Mouse (Mus musculus) embryonic facial prominence, embryonic 11.5 days (tissue): ENCODE measurements at regions not wholly inside any gene's neighbourhood (a gene's known extent, or its start where the extent isn't known, plus 50 kb on each side); places are given as distances from the start of the nearest gene placed in this dataset.

Source experiments
- ATAC-seq: fragments of 200-750 bp; cut with Nextera tagmentation; replicated peaks from 2 replicates; pipeline ENCODE4 v1.8.0; 2017; ENCODE audit warnings: low read depth; ENCODE audit not compliant: insufficient number of reproducible peaks, low FRiP score, low TSS enrichment
- DNase-seq: peaks from one replicate; pipeline ENCODE4 v3.0.0-alpha.2; 2015; ENCODE audit warnings: low spot score
- H3K27ac ChIP-seq: fragments of 300-500 bp; sonication (generic); replicated peaks from 2 replicates; pipeline ENCODE4 v1.5.1; 2014; ENCODE audit warnings: mild to moderate bottlenecking, low read depth, low read length, control low read depth
- H3K27me3 ChIP-seq: fragments of 300-500 bp; sonication (generic); 2 replicates; pipeline ENCODE4 v1.6.1; 2014; ENCODE audit warnings: mild to moderate bottlenecking, low read length, moderate library complexity, mixed read lengths; ENCODE audit not compliant: control insufficient read depth, insufficient read depth
- H3K36me3 ChIP-seq: fragments of 300-500 bp; sonication (generic); replicated peaks from 2 replicates; pipeline ENCODE4 v1.6.1; 2014; ENCODE audit warnings: low read depth, mild to moderate bottlenecking, low read length, moderate library complexity, mixed read lengths; ENCODE audit not compliant: control insufficient read depth, insufficient read depth
- H3K4me1 ChIP-seq: fragments of 300-500 bp; sonication (generic); 2 replicates; pipeline ENCODE4 v1.6.1; 2014; ENCODE audit warnings: low read length, mixed read lengths; ENCODE audit not compliant: control insufficient read depth, insufficient read depth
- H3K4me2 ChIP-seq: fragments of 300-500 bp; sonication (generic); 2 replicates; pipeline ENCODE4 v1.6.1; 2014; ENCODE audit warnings: low read depth, mild to moderate bottlenecking, control low read depth, low read length, moderate library complexity
- H3K4me3 ChIP-seq: fragments of 300-500 bp; sonication (generic); 2 replicates; pipeline ENCODE4 v1.5.1; 2014; ENCODE audit warnings: low read depth, low read length, control low read depth
- H3K9ac ChIP-seq: fragments of 300-500 bp; sonication (generic); replicated peaks from 2 replicates; pipeline ENCODE4 v1.6.1; 2014; ENCODE audit warnings: mild to moderate bottlenecking, control low read depth, low read length
- H3K9me3 ChIP-seq: fragments of 300-500 bp; sonication (generic); replicated peaks from 2 replicates; pipeline ENCODE4 v1.6.1; 2016; ENCODE audit warnings: mild to moderate bottlenecking, low read length, inconsistent platforms, mixed read lengths; ENCODE audit not compliant: control insufficient read depth
- WGBS: fragments of 180-500 bp; shearing (Covaris S2); extraction: QIAGEN DNeasy Blood & Tissue Kit; methylation state at CpG from one replicate; pipeline ENCODE4 v1.1.7; 2014; 5-methylcytosine and 5-hydroxymethylcytosine counted together

DNA sequence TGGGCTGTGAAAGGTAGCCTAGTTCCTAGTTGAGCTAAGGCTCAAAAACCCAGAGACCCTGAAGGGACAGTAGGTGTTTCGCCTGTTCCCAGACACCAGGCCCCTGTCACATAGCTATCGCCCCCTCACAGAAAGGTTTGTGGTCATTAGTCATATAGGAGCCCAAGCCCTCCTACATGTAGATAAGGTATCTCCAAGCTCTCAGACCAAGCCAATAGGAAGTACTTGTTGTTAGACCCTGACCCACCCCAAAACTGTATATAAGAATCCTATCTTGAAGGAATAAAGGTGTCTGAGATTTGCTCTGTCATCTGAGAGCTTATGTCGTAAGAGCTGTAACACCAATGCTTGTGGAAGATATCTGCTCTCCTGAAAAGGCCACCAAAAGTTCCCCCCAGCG, 174.8 kb downstream of the Phlda1 start:
- Histone ChIP-seq H3K4me3 (no peak overlapping the region), H3K4me1 (no peaks in the 10 kb centered on the region), H3K4me2 (no peak overlapping the region), H3K9ac (no peak overlapping the region), H3K9me3 (no peaks in the 10 kb centered on the region), H3K27ac (no peak overlapping the region), H3K36me3 (no peaks in the 10 kb centered on the region), H3K27me3 (no peaks in the 10 kb centered on the region)
- DNase-seq (no peak), ATAC-seq (no peak)
- WGBS = 87% methylated on average over 4 of the region's 4 CpGs

DNA sequence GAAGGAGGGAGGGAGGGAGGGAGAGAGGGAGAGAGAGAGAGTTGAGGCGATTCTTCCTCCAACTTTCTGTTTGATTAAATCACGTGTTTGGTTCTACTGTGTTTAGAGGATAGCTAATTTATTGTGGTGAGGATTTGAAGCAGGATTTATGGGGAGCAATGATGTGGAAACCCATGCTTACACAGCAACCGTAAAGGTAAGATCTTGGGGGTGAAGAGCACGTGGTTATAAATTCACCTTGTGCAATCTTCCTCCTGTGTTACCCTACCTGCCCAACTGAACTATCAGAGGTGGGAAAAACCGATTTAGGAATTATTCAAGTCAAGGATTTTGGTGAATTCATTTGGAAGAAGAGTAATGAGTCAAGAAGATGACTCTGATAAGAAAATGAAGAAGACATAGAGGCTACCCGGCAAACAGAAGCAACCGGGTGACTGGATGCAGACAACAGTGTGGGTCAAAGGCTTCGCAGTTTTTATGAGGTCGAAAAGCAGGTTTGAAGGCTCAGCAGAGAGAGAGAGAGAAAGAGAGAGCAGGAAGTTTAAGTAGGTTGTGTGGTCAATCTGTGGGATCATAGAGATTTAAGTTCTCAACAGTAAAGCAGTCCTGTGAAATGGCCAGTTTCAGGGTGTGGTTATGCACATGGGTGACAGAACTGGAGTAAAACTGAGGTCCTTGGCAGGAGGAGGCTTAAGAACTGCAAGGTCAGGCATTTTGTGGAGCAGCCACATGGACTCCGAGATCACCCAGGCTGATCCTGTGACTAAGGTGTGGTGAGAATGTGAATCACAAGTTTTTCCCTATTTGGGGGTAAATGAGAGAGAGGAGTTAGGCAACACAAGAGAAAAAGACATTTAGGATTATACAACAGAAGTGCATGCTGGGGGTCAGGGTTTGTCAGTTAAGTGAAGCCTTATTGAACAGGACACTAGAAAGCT, 178.6 kb downstream of the Phlda1 start:
- H3K9me3 ChIP-seq = no peaks in the 10 kb centered on the region
- ATAC-seq = no peak
- H3K27ac ChIP-seq = no peak overlapping the region
- no peak overlapping the region for H3K4me2 ChIP-seq
- 87% methylated on average over 10 of the region's 10 CpGs for WGBS
- no peaks in the 10 kb centered on the region for H3K27me3 ChIP-seq
- no peak overlapping the region for H3K9ac ChIP-seq
- no peaks in the 10 kb centered on the region for H3K4me1 ChIP-seq
- no peaks in the 10 kb centered on the region for H3K36me3 ChIP-seq
- no peak overlapping the region for H3K4me3 ChIP-seq
- no peak for DNase-seq

DNA sequence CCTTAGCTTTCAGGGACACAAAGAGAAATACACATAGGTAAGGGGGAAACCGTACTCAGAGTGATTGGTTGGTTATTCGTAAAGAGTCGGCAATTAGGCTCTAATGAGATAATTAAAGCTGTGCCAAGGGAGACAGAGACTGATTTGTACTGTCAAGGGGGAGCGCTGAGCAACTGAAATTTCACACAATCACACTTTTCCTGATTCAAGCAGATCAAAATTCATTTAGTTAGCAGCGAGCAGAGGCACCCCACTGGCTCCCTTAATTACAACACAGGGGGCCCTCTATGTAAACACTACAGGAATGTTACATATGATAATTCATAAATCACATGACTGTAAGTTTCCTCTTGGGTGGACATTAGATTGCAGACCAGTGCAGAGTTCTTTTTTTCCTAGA, 180.5 kb downstream of the Phlda1 start:
- H3K27me3 ChIP-seq = no peaks in the 10 kb centered on the region
- no peak for ATAC-seq
- no peak overlapping the region for H3K27ac ChIP-seq
- no peaks in the 10 kb centered on the region for H3K4me1 ChIP-seq
- H3K4me2 ChIP-seq = no peak overlapping the region
- H3K9me3 ChIP-seq = no peaks in the 10 kb centered on the region
- H3K36me3 ChIP-seq = no peaks in the 10 kb centered on the region
- H3K9ac ChIP-seq = no peak overlapping the region
- WGBS = 21% methylated on average over 5 of the region's 5 CpGs
- no peak for DNase-seq
- H3K4me3 ChIP-seq = no peak overlapping the region

DNA sequence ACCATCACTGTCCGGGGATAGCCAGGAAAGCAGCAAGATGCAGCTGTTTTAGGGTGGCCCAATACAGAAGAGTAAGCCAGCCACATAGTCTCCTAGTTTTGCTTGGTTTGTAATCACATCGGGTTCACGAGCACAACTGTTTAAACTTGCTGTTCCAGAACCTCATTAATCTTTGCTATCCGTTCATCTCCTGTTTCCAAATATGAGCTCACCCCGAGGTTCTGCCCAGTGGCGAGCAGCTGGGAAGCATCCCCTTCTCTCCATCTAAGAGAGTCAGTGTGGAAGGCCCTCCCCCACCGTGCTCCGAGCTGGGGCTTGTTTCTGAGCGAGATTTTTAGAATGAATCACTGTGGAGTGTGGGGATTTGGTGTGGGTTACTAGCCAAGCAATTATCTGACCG, 183.5 kb downstream of the Phlda1 start:
- H3K27me3 ChIP-seq = no peaks in the 10 kb centered on the region
- 60% methylated on average over 10 of the region's 10 CpGs for WGBS
- DNase-seq (no peak), ATAC-seq (peak; percentile 62; the same call in 1 of the 2 replicates)
- no peak overlapping the region for H3K27ac ChIP-seq
- H3K36me3 ChIP-seq = no peaks in the 10 kb centered on the region
- no peak overlapping the region for H3K4me3 ChIP-seq
- no peaks in the 10 kb centered on the region for H3K9me3 ChIP-seq
- no peak overlapping the region for H3K4me2 ChIP-seq
- H3K4me1 ChIP-seq = no peaks in the 10 kb centered on the region
- no peak overlapping the region for H3K9ac ChIP-seq

DNA sequence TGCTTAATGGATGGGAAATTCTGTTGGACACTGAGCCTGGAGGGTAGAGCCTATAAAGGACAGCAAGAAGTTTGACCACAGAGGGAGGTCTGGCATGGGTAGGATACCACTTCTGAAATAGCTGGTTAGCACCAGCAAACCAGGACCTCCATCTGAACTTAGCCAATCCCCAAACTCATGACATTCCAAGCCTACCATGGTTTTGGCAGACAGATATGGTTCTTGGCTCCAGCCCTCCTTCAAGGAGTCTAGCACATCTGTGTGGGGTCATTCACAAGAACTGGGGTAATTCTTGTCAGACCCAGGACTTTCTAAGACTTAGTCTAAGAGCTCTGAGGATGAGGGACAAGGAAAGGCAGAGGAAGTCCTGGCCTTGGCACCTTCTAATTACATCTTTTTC, 187.7 kb downstream of the Phlda1 start:
- Histone ChIP-seq H3K4me3 (no peak overlapping the region), H3K4me2 (no peak overlapping the region), H3K27ac (no peak overlapping the region), H3K4me1 (no peaks in the 10 kb centered on the region), H3K27me3 (no peaks in the 10 kb centered on the region), H3K36me3 (no peaks in the 10 kb centered on the region), H3K9ac (no peak overlapping the region), H3K9me3 (no peaks in the 10 kb centered on the region)
- no peak for DNase-seq
- ATAC-seq = no peak

DNA sequence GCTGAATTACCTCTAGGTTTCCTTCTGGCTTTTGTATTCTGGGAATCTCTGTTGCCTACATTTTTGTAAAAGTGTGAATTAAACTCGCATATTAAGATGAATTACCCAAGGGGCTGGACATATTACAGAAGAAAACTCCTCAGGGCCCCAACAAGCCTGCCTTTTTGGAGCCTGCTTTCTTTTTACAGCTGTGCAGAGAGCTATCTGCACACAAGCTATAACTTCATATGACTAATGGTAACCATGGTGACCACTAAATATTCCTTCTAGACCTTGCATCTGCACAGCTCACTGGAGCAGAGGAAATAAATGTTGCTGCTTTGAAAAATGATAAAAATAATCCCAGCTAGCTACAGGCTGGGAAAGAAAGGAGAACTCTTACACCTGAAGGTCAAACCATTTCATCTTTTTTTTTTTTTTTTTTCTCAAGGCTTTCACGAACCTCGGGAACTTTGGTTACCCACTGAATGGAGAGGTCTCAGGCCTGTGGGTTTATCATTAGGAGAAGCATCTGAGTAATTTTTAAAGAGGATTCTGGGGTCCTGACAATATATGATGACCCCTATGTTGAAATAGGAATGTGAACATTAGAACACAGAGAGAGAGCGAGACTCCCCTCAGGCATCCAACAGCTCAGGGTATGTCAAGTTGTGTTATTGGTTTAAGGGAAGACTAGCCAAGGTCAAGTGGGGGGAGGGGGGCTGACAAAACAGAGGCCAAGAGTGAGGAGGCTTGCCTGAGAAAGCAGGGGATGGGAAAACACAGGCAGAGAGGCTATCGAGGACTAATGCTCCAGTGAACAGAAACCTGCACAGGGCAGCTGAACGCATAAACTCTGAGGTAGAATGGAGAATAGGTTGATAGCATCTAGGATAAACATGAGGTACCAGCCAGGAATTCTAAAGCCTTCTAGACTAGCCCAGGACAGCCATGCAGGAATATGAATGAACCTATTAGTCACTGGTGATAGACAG, 188.4 kb downstream of the Phlda1 start:
- Histone ChIP-seq H3K27ac (no peak overlapping the region), H3K27me3 (no peaks in the 10 kb centered on the region), H3K4me3 (no peak overlapping the region), H3K9me3 (no peaks in the 10 kb centered on the region), H3K4me2 (no peak overlapping the region), H3K4me1 (no peaks in the 10 kb centered on the region), H3K36me3 (no peaks in the 10 kb centered on the region), H3K9ac (no peak overlapping the region)
- peak; percentile 48 for DNase-seq
- no peak for ATAC-seq
- WGBS = 58% methylated on average over 6 of the region's 6 CpGs

DNA sequence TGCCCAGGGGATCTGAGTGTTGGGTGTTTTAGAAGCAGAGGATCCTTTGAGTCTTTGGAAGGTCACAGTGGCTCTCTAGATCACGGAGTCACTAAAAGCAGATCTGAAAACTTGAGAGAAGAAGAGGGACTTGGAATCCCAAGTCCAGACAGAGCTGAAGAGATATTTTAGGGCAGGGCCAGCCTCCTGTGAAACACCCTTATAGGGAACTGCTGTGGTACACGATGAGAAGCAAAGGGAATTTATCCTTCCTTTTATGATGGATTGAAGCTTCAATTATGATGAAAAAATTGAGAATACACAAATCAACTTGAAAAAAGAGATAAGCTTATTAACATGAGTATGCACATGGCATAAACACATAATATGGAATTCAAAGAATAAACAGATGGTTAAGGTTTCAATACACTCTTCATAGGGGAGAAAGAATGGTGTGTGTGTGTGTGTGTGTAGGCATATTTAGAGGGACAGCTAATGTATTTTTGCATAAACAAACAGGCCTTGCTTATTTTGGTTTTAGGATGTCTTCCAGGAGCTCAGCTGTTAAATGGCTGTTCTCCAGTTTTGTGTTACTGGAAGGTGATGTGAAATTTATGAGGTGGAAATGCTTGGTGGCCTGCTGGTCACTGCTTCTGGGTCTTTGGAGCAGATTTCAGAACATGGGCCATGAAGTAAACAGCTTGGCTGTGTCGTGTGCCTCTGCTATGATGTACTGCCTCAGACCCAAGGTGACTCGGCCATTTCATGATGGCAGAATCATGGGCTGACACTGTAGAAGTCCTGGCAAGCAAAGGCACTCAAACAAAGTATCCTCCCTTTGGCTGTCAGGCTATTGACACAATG, 190.1 kb downstream of the Phlda1 start:
- no peak for ATAC-seq
- no peak overlapping the region for H3K4me3 ChIP-seq
- no peak for DNase-seq
- no peaks in the 10 kb centered on the region for H3K4me1 ChIP-seq
- H3K36me3 ChIP-seq = no peaks in the 10 kb centered on the region
- WGBS = 88% methylated on average over 4 of the region's 4 CpGs
- no peak overlapping the region for H3K4me2 ChIP-seq
- no peak overlapping the region for H3K9ac ChIP-seq
- no peaks in the 10 kb centered on the region for H3K9me3 ChIP-seq
- H3K27ac ChIP-seq = no peak overlapping the region
- no peaks in the 10 kb centered on the region for H3K27me3 ChIP-seq
